Mouse (Mus musculus) heart, embryonic 12.5 days (tissue): ENCODE results near the gene Rad18. TPM values are rescaled to one million over a fixed set of nuclear protein-coding genes. Genes with fewer than 3 reads are reported as not detected.

Experiments
- ATAC-seq: fragments of 200-750 bp; cut with Nextera tagmentation; 2 replicates; pipeline ENCODE4 v1.8.0; 2017; ENCODE audit warnings: moderate TSS enrichment, moderate library complexity; ENCODE audit not compliant: insufficient number of reproducible peaks, low FRiP score
- H3K27ac ChIP-seq: fragments of 300-500 bp; sonication (generic); 2 replicates; pipeline ENCODE4 v1.5.1; 2016; ENCODE audit warnings: mild to moderate bottlenecking, moderate library complexity; ENCODE audit not compliant: poor library complexity, severe bottlenecking
- H3K27me3 ChIP-seq: fragments of 300-500 bp; sonication (generic); replicated peaks from 2 replicates; pipeline ENCODE4 v1.6.1; 2016; ENCODE audit warnings: mild to moderate bottlenecking, moderate library complexity
- H3K36me3 ChIP-seq: fragments of 300-500 bp; sonication (generic); 2 replicates; pipeline ENCODE4 v1.6.1; 2016; ENCODE audit warnings: mild to moderate bottlenecking, moderate library complexity
- H3K4me1 ChIP-seq: fragments of 300-500 bp; sonication (generic); replicated peaks from 2 replicates; pipeline ENCODE4 v1.6.1; 2016; ENCODE audit warnings: mild to moderate bottlenecking
- H3K4me2 ChIP-seq: fragments of 300-500 bp; sonication (generic); 2 replicates; pipeline ENCODE4 v1.6.1; 2016; ENCODE audit warnings: mild to moderate bottlenecking, moderate library complexity
- H3K4me3 ChIP-seq: fragments of 300-500 bp; sonication (generic); 2 replicates; pipeline ENCODE4 v1.5.1; 2016; ENCODE audit warnings: mild to moderate bottlenecking
- H3K9ac ChIP-seq: fragments of 300-500 bp; sonication (generic); 2 replicates; pipeline ENCODE4 v1.6.1; 2016; ENCODE audit warnings: mild to moderate bottlenecking, moderate library complexity
- H3K9me3 ChIP-seq: fragments of 300-500 bp; sonication (generic); replicated peaks from 2 replicates; pipeline ENCODE4 v1.6.1; 2016; ENCODE audit warnings: mild to moderate bottlenecking, moderate library complexity
- WGBS: fragments of 180-500 bp; shearing (Covaris S2); methylation state at CpG from one replicate; pipeline ENCODE4 v1.1.7; 2016; 5-methylcytosine and 5-hydroxymethylcytosine counted together
- polyA plus RNA-seq: library from polyadenylated mRNA; unstranded; fragments of >200 nt; fragmentation: Nextera tagmentation; extraction: Ambion mirVana; gene quantifications from 2 replicates; pipeline ENCODE4 v1.2.1, GENCODE M21; 2016

The Rad18 gene
- polyA plus RNA-seq, 1 experiment from 2014 or later: 28.8 TPM

DNA sequence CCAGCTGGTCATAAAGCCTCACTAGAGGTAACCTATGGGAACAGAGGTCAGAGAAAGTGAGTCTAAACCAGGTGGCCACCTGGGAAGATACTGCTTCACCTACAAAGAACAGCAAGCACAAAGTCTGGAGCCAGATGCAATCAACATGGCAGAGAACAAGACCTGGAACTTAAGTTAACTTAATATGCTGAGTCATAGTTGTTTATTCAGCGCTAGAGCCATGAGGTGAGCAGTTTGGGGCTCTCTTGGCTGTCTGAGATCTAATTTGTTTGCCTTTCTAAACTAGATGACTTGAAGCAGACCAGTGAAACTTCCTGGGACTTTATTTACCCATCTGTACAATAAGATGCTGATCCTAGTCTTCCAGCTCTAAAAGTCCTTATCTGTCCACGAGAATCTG is 12.4 kb downstream of the Rad18 start:
- Histone ChIP-seq H3K4me1 (no peaks in the 10 kb centered on the region), H3K9ac (no peak overlapping the region), H3K4me3 (no peak overlapping the region), H3K27ac (no peak overlapping the region), H3K27me3 (no peaks in the 10 kb centered on the region), H3K9me3 (no peaks in the 10 kb centered on the region), H3K4me2 (no peak overlapping the region), H3K36me3 (peaks cover 26% of the 10 kb centered on the region)
- 67% methylated on average over 2 of the region's 2 CpGs for WGBS
- ATAC-seq: peak; percentile 89

DNA sequence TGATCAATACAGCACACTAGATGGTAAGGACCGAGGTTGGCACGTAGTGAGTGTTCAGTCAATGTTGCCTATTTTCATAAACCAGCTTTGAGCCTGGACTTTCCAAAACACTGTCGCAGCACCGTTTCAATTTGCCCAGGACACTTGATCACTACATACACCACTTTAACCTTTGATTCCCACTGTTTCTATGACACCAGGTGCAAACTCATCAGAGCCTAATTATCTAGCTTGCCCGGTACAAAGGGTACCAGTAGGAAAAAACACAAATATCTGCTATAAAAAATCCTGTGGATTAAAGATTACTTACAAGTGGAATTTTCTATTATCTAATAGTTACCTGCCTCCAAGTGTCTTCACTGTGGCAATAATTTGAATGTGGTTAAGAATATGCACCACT is 64.4 kb downstream of the Rad18 start:
- peaks cover 28% of the 10 kb centered on the region for H3K36me3 ChIP-seq
- whole genome bisulfite sequencing: 94% methylated on average over 5 of the region's 5 CpGs
- H3K9ac ChIP-seq: no peak overlapping the region
- no peaks in the 10 kb centered on the region for H3K27me3 ChIP-seq
- no peaks in the 10 kb centered on the region for H3K9me3 ChIP-seq
- H3K27ac ChIP-seq: no peak overlapping the region
- H3K4me2 ChIP-seq: no peak overlapping the region
- no peak overlapping the region for H3K4me3 ChIP-seq
- ATAC-seq: no peak
- H3K4me1 ChIP-seq: no peaks in the 10 kb centered on the region

DNA sequence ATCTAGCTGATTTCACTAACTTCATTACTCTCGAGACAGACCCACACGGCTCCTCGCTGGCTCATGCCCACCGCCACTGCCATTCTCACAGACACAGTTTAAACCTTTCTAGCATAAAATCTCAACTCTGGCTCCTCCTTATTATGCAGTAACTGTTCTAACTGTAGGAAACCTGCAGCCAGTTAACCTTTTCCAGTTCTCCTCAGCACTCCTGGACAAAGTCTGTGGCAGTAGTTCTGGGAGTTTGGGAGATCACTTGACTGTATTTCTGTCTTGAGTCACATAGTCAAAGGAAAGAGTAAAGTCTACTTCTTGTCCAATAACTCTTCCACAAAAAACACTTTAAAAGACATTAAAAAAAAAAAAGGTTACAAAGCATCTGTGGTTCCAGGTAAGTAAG is 66.2 kb downstream of the Rad18 start:
- no peak for ATAC-seq
- peaks cover 34% of the 10 kb centered on the region for H3K36me3 ChIP-seq
- no peak overlapping the region for H3K4me2 ChIP-seq
- no peaks in the 10 kb centered on the region for H3K27me3 ChIP-seq
- no peak overlapping the region for H3K27ac ChIP-seq
- no peak overlapping the region for H3K4me3 ChIP-seq
- H3K9ac ChIP-seq: no peak overlapping the region
- no peaks in the 10 kb centered on the region for H3K4me1 ChIP-seq
- no peaks in the 10 kb centered on the region for H3K9me3 ChIP-seq
- WGBS: 91% methylated on average over 4 of the region's 4 CpGs

DNA sequence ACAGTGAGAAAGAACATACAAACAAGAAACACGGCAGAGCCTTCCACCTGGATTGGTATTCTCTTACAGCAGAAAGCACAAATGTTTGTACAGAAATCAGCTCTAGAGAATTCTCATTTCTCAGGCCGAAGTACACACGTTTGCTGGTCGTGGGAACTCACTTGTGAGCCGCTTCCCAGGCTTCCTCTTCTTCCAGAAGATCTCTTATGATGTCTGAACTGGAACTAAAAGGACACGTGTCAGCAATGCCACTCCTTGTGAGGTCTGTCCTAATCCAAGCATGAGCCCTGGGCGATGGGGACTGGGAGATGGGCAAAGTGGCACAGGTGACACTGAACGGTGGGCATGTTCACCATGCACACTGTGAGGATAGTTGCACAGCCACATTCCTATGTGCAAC is 68.2 kb downstream of the Rad18 start:
- no peak overlapping the region for H3K4me2 ChIP-seq
- no peak overlapping the region for H3K4me3 ChIP-seq
- no peak overlapping the region for H3K27ac ChIP-seq
- no peaks in the 10 kb centered on the region for H3K27me3 ChIP-seq
- H3K36me3 ChIP-seq: peaks cover 31% of the 10 kb centered on the region
- H3K9me3 ChIP-seq: no peaks in the 10 kb centered on the region
- no peak for ATAC-seq
- H3K4me1 ChIP-seq: no peaks in the 10 kb centered on the region
- 89% methylated on average over 8 of the region's 8 CpGs for WGBS
- no peak overlapping the region for H3K9ac ChIP-seq

DNA sequence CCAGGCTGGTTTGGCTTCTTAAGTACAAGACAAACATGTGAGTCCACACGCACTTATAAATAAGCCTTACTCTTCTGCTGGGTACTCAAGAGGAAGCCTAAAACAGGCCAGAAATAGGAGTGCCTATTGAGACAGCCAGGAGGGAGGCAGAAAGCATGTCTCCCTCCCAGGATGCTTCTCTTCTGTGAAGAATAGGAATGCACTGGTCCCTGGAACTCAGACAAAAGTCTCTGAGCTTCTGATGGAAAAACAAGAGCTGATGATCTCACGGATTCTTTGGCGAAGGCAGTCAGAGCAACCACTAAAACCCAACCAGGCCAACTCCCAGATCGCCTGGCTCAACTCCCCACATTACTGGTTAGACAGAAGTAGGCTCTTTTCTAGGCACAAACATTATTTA is 74.2 kb downstream of the Rad18 start:
- no peak overlapping the region for H3K27ac ChIP-seq
- H3K4me1 ChIP-seq: no peaks in the 10 kb centered on the region
- 89% methylated on average over 4 of the region's 4 CpGs for WGBS
- no peak for ATAC-seq
- peaks cover 22% of the 10 kb centered on the region; the same call in 1 of the 2 replicates for H3K36me3 ChIP-seq
- no peaks in the 10 kb centered on the region for H3K27me3 ChIP-seq
- no peak overlapping the region for H3K4me3 ChIP-seq
- H3K9ac ChIP-seq: no peak overlapping the region
- no peak overlapping the region for H3K4me2 ChIP-seq
- H3K9me3 ChIP-seq: no peaks in the 10 kb centered on the region

DNA sequence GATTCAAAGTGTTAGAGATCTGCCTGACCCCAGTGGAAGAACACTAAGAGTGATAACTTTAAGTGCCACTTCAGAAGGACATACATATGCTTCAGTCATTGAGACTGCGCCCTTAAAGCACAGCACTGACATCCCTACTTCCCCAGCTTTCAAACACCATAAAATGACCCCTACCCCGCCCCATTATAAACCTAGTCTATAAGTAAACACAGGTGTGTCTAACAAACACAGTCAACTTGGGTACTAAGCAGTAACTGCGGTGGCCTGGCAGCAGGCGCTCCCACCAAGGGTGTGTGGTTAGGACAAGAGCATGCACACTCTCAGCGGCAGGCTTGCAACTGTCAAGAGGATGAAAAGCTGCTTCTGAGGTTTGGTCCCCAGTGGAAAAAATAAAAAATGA is 76.5 kb downstream of the Rad18 start:
- H3K4me3 ChIP-seq: no peak overlapping the region
- 83% methylated on average over 5 of the region's 5 CpGs for WGBS
- ATAC-seq: no peak

DNA sequence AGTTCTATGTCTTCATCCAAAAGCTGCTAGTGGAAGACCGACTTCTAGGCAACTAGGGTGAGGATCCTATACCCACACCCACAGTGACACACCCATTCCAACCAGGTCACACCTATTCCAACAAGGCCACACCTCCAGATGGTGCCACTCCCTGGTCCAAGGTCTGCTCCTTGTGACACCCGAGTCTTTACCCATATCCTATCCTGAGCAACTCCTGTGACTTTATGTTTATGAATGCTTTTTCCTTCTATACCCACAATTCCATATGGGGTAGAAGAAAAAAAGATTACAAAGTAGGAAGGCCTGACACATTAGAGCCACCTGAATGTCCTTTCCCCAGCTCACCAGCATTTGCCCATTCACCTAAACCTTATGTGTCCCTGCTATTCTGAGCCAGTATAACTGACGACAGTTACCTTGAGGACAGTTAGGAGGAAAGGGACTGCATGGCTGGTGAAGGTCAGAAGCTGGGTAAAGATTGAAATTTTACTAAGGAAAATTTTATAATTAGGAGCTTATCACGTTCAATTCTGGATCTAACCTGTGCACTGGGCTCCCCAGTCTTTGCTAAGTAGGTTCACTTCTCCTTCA is 78.7 kb downstream of the Rad18 start:
- H3K4me2 ChIP-seq: no peak overlapping the region
- H3K4me3 ChIP-seq: no peak overlapping the region
- H3K4me1 ChIP-seq: no peaks in the 10 kb centered on the region
- no peaks in the 10 kb centered on the region for H3K9me3 ChIP-seq
- no peak for ATAC-seq
- H3K9ac ChIP-seq: no peak overlapping the region
- 93% methylated on average over 4 of the region's 4 CpGs for WGBS
- peaks cover 12% of the 10 kb centered on the region; the same call in 1 of the 2 replicates for H3K36me3 ChIP-seq
- H3K27ac ChIP-seq: no peak overlapping the region
- H3K27me3 ChIP-seq: no peaks in the 10 kb centered on the region

More for the DNA sequence above, 76.5 kb downstream of the Rad18 start:
- Histone ChIP-seq H3K27ac (no peak overlapping the region), H3K4me2 (no peak overlapping the region), H3K9me3 (no peaks in the 10 kb centered on the region), H3K36me3 (peaks cover 15% of the 10 kb centered on the region; the same call in 1 of the 2 replicates), H3K27me3 (no peaks in the 10 kb centered on the region), H3K4me1 (no peaks in the 10 kb centered on the region), H3K9ac (no peak overlapping the region)

DNA sequence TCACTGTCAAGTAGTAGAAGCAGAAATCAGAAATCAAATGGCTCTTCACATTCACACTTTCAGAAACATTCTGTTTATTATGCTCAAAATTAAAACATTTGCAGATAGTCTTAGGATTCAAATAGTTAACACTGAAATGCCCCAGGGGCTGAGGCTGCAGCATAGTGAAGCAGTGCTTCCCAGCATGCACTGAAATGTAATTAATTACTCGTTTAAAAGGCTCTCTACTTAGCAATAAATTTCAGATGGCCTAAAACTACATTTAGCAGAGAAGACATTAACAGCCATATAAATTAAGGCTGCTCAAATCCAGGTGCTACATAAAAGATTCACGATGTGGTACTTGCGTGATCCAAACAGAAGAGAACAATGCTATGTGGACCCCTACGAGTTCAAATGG is 87.5 kb downstream of the Rad18 start:
- no peaks in the 10 kb centered on the region for H3K36me3 ChIP-seq
- no peaks in the 10 kb centered on the region for H3K27me3 ChIP-seq
- no peak overlapping the region for H3K4me3 ChIP-seq
- no peaks in the 10 kb centered on the region for H3K9me3 ChIP-seq
- peaks cover 4% of the 10 kb centered on the region; the same call in 1 of the 2 replicates for H3K4me1 ChIP-seq
- no peak overlapping the region for H3K27ac ChIP-seq
- 80% methylated on average over 4 of the region's 4 CpGs for WGBS
- H3K9ac ChIP-seq: no peak overlapping the region
- no peak overlapping the region for H3K4me2 ChIP-seq
- no peak for ATAC-seq

DNA sequence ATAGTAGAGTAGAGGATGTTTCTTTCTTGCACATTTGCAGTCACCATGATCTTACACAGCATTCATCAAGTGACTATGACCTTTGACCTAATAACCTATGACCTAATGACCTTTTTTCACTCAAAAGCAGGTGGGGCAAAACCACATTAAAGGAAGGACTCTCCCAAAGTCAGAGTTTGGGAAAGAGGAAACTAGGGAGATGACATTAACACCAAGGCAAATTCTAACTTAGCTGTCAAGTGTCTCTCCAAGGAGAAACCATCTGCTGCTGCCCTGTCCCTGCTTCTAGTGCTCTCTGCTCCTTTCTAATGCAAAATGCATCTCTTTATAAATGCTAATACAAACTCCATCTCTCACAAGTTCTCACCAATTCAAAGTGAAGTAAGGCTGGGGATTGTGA is 92.6 kb downstream of the Rad18 start:
- H3K27ac ChIP-seq: no peak overlapping the region
- no peaks in the 10 kb centered on the region for H3K27me3 ChIP-seq
- H3K4me2 ChIP-seq: no peak overlapping the region
- H3K36me3 ChIP-seq: no peaks in the 10 kb centered on the region
- no peak overlapping the region for H3K9ac ChIP-seq
- peaks cover 4% of the 10 kb centered on the region; the same call in 1 of the 2 replicates for H3K4me1 ChIP-seq
- no peak overlapping the region for H3K4me3 ChIP-seq
- no peak for ATAC-seq
- H3K9me3 ChIP-seq: no peaks in the 10 kb centered on the region

DNA sequence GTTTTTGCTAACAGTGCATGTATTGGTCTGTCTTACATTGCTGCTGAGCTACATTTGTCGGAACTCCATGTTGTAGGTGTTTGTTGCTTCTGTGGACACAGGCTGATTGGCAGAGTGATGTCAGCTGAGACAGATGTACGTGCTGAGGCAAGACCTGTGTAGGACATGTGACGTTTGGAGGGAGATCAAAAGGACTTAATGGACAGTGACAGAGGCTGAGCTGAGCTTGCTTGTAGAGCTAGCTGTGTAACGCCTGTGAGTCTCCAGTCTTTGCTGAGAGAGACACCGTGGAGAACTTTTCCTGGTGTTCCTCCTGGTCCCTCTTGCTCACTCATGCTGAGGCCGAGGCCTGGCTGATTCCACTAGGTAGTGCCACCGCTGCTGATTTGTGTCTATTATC is 101.5 kb downstream of the Rad18 start:
- Histone ChIP-seq H3K4me3 (no peak overlapping the region), H3K4me2 (no peak overlapping the region), H3K9me3 (no peaks in the 10 kb centered on the region), H3K27ac (no peak overlapping the region), H3K4me1 (no peaks in the 10 kb centered on the region), H3K9ac (no peak overlapping the region), H3K36me3 (no peaks in the 10 kb centered on the region), H3K27me3 (no peaks in the 10 kb centered on the region)
- 83% methylated on average over 7 of the region's 7 CpGs for WGBS
- ATAC-seq: no peak

DNA sequence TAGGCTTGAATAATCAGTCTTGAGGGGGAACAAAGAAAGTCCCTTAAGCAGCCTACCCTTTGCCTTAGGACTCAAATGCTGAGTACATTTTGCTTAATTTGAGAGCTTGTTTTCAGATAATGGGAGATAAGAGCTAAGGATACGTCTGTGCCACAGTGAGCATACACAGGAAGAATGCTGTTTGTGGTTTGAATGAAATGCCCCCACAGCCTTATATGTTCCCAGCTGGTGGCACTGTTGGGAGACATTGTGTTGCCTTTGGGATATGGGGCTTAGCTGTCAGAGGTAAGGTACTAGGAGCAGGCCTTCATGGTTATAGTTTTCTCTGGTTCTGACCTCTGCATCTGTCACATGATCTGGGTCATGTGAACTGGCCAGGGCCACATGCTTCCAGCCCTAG is 108.6 kb downstream of the Rad18 start:
- no peaks in the 10 kb centered on the region for H3K27me3 ChIP-seq
- WGBS: 26% methylated on average over 1 of the region's 1 CpGs
- no peaks in the 10 kb centered on the region for H3K9me3 ChIP-seq
- no peak for ATAC-seq
- no peaks in the 10 kb centered on the region for H3K36me3 ChIP-seq
- no peaks in the 10 kb centered on the region for H3K4me1 ChIP-seq
- no peak overlapping the region for H3K27ac ChIP-seq
- H3K4me2 ChIP-seq: no peak overlapping the region
- H3K9ac ChIP-seq: no peak overlapping the region
- H3K4me3 ChIP-seq: no peak overlapping the region

DNA sequence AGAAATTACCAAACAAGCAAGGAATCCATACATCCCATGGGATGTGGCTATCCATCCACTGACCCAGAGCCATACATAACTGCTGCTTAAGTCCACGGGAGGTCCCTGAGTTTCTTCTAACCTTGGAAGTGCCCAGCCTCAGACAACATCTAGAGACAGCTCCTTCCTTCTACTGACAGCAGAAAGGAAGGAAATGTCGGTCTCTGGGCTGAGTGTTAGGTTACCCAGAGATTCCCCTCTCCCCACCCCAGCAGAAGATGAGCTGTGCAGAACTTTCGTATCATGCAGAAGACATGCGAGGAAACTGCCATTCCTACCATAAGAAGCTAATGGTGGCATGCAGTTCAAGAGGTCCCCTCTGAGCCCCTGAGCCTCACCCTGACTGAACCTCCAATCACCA is 109.5 kb downstream of the Rad18 start:
- H3K9ac ChIP-seq: no peak overlapping the region
- no peak overlapping the region for H3K4me3 ChIP-seq
- no peak overlapping the region for H3K4me2 ChIP-seq
- no peaks in the 10 kb centered on the region for H3K36me3 ChIP-seq
- H3K27me3 ChIP-seq: no peaks in the 10 kb centered on the region
- H3K4me1 ChIP-seq: no peaks in the 10 kb centered on the region
- WGBS: 68% methylated on average over 4 of the region's 4 CpGs
- ATAC-seq: no peak
- no peaks in the 10 kb centered on the region for H3K9me3 ChIP-seq
- no peak overlapping the region for H3K27ac ChIP-seq
